Mouse (Mus musculus): Measurements from ENCODE around the gene Txn1. TPM values are rescaled to one million over a fixed set of nuclear protein-coding genes. Genes with fewer than 3 reads are reported as not detected.

Txn1 gene
- polyA plus RNA-seq, 1 experiment from 2014 or later = 316 TPM

Other genes with a start within 250 kb of the Txn1 start
- gene Akap2, start 238.8 kb downstream of the Txn1 start, polyA plus RNA-seq (2014; fragmentation: Nextera tagmentation; extraction: Ambion mirVana) = 13.0 and 14.3 TPM in 2 replicates
- 0.07 and 0.21 TPM in 2 replicates for gene D630039A03Rik, start 40.1 kb downstream of the Txn1 start, polyA plus RNA-seq (2014; fragmentation: Nextera tagmentation; extraction: Ambion mirVana)
- gene Txndc8, start 52.7 kb upstream of the Txn1 start, polyA plus RNA-seq (2014; fragmentation: Nextera tagmentation; extraction: Ambion mirVana) = not detected in 2 replicates